Mouse (Mus musculus) cerebellum, adult 11 months (tissue): Measurements from ENCODE around the gene Traip.

Experiments
- DNase-seq: peaks from one replicate; pipeline ENCODE4 v3.0.0; 2022

Gene Traip

GRCm38 (mm10) chr9:107974491-107975171, 24.7 kb downstream of the Traip start:
- no peak for DNase-seq

- no peak for DNase-seq
These were observed 25.8 kb downstream of the Traip start, which contains the start of gene Uba7 for GRCm38 (mm10) chr9:107975399-107976386. Gene Uba7 (plus strand): TSS chr9:107975505.

DNA sequence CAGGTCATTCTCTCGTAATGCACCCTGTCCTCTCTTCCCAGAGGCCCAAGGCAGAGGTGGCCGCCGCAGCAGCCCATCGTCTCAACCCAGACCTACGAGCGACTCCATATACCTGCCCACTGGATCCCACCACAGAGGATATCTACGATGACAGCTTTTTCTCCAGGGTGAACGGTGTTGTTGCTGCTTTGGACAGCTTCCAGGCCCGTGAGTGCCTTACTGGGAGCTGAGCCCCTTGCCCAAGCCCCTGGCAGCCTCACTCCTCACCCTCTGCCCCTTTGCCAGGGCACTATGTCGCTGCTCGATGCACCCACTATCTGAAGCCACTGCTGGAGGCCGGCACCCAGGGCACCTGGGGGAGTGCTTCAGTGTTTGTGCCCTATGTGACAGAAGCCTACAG, 28.9 kb downstream of the Traip start:
- DNase-seq = no peak

GRCm38 (mm10) chr9:107981684-107982605, 32.0 kb downstream of the Traip start:
- no peak for DNase-seq

GRCm38 (mm10) chr9:107982681-107983346, 32.9 kb downstream of the Traip start, which contains the start of gene Gm20661:
Gene Gm20661 (plus strand): TSS chr9:107983058.
- no peak for DNase-seq

DNA sequence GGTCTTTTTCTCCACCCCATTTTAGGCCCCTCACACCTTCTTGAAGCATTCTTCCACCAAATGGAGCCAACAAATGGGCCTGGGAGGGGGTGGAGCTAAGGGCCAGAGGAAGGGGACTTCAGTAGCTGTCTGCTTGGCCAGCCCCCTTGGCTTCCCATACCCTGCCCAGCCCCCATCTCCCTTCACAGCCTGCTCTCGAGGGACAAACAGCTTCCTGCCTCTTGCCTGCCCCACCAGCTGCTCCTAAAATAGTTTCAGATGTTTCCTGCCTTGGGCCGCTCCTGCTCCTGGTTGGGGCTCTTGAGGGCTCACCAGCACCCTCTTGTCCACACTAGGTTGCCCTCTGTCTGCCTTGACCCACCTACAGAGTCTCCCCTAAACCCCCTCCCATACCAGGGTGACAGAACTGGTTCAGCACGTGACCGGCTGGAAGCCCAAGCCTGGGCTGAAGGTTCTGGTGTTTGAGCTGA, 33.5 kb downstream of the Traip start:
- DNase-seq = no peak

DNA sequence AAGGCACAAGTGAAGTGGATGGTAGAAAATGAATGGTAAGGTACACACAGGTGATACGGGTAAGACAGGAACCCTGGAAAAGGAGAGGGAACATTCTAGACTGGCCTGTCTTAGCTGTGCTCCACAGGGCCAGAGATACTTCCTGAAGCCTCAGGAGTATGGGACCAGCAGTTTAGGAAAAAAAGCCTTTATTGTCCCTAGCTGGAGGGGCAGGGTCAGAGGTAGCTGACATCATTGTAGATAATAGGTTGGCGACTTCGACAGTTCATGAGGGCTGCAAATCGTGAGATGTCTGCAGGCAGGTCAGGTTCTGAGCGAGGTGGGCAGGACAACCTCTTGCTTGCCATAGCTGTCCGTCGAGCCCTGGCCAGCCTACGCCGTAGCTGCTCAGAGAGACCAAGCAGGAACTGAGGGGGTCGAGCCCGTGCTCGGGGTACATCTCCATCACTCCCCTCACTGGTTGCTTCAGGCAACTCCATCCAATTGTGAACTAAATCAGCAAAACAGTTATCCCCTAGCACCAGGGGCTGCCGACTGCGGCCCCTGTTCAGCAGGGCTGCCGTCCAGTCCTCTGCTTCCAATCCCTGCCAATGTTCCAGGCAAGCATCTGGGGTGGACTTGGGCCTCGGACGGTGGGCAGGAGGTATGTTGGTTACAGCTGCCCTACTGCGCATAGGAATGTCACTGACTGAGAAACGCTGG, 34.3 kb downstream of the Traip start:
- no peak for DNase-seq

DNA sequence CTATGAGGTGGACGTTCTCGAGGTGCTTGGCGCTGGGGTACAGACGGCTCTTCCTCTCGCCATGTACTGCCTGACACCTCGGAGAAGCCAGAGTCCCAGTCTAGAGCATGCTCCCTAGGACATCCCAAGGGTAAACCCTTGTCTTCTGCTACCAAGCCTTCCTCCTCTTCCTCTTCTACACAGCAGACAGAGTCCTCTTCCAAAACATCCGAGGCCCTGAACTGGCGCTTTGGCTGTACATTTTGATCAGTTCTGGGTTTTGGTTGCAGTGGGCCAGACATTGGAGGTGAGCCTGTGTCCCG, 34.8 kb downstream of the Traip start:
- DNase-seq = no peak

- peak; percentile 50 for DNase-seq
These were observed 35.5 kb downstream of the Traip start, which contains the start of gene Inka1 for GRCm38 (mm10) chr9:107985131-107986119. Gene Inka1 (minus strand): TSS chr9:107985879.

GRCm38 (mm10) chr9:107986376-107986775, 36.4 kb downstream of the Traip start:
- peak; percentile 73 for DNase-seq

DNA sequence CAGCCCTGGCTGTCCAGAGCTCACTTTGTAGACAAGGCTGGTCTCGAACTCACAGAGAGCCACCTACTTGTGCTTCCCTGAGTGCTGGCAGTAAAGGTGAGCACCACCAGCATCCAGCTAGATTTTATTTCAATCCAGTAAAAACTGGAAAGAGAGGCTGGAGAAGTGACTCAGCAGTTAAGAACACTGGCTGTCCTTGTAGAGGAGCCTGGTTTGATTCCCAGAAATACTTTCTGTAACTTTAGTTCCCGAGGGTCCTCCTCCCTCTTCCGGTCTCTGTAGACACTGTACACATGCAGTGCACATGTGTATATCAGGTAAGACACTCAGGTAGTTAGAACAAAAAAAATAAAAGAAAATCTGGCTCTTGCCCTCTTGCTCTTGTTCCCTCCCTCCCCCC, 38.0 kb downstream of the Traip start:
- no peak for DNase-seq

- no peak for DNase-seq
These were observed 42.3 kb downstream of the Traip start, which contains the start of gene Cdhr4 for GRCm38 (mm10) chr9:107992197-107992596. Gene Cdhr4 (plus strand): TSS chr9:107992497.

- no peak for DNase-seq
These were observed 43.1 kb downstream of the Traip start for GRCm38 (mm10) chr9:107993013-107993412.

DNA sequence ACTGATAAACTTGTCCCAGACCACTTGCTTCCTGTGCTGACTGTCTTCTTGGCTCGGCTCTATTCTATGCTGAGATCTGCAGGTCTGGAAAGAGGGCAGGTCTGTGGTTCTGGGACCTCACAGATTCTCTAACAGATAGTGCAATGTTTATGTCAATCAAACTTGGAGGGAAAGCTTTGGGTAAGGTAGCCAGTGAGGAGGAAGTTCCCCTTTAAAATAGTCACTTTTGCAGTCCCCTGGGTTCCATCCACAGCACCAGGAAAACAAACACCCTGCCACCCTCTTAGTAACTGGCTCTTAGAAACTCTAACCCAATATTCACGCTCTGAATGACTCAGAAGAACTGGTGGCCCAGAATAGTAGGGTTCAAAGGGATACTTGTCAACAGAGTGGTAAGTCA, 44.5 kb downstream of the Traip start:
- no peak for DNase-seq

- DNase-seq = no peak
These were observed 45.6 kb downstream of the Traip start for GRCm38 (mm10) chr9:107995513-107995912.

DNA sequence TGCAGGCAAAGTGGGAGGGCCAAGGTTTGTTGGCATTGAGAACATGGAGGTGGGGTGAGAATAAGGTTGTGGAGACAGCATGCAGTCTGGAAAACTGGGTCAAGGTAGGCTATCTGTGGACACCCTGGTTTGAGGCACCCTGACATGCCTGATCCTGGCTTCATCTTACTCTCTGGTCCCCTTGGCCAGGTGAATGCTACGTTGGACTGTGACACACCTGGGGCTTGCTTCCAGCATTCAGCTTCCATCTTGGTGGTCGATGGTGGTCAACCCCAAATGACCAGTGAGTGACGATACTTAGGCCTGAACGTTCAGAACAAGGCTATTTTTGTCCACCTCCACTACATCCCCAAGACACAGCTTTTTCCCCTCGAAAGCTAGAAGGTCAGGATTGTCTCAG, 46.1 kb downstream of the Traip start, which contains the start of gene Gm20662:
Gm20662 (plus strand) TSS at position 301 of the 400 bp plus-strand sequence.
- DNase-seq = no peak

GRCm38 (mm10) chr9:108001922-108002770, 52.2 kb downstream of the Traip start, which contains the start of gene Ip6k1:
Gene Ip6k1 (plus strand): TSS chr9:108002501.
- peak; percentile 100 for DNase-seq

DNA sequence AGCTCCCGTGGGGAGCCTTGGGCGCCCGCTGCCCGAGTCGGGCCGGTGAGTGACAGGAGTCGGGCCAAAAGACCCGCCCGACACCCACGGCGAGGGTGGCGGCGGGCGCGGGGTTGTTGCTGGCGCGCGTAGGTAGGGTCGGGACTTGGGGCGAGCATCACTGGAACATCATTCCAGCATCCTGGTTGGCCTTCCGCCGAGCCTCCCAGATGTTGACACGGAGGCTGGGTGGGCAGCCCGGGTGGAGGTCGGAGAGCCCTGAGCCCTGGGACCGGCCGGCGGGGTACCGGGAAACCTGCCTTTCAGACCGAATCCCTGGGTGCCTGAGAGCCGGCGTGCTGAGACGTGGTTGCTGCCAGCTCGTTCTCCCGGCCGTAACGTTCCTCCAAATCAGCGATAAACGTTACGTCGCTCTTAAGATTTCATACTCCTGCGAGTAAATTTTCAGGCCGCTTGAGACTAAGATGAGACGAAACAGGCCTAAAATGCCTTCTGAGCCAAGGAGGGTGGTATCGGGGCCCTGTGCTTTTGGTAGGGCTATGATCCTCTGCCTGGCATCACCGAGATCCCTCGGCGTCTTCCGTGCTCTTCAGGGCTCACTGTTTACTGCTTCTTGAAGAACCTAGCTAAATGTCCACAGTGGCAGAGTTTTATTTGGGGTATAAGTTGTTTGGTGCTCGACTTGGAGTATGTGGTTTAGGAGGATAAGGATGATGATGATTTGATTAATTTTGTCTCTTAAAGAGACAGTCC, 53.0 kb downstream of the Traip start:
- no peak for DNase-seq
